Mouse (Mus musculus) MEL (cell line): ENCODE data around the gene Artn. TPM values are rescaled to one million over a fixed set of nuclear protein-coding genes. Genes with fewer than 3 reads are reported as not detected.

Experiments used
- DNase-seq: peaks from one replicate; pipeline ENCODE4 v3.0.0; 2011; ENCODE audit warnings: low read depth, low spot score
- H3K27ac ChIP-seq: 2 replicates; pipeline ENCODE4 v1.5.1; 2012; ENCODE audit warnings: low read depth, mild to moderate bottlenecking, control low read depth, low read length, moderate library complexity; ENCODE audit not compliant: control insufficient read depth
- H3K27me3 ChIP-seq, 2 experiments: fragments of 150-350 bp in 1 of 2; sonication (generic) in 1 of 2; 2 replicates each; pipeline ENCODE4 v1.6.1; 2012; ENCODE audit warnings: low read length in 2 of 2, mild to moderate bottlenecking in 2 of 2, improper control_type of control experiment in 1 of 2, moderate library complexity in 1 of 2; ENCODE audit not compliant: insufficient read depth in 2 of 2, control insufficient read depth in 1 of 2
- H3K36me3 ChIP-seq, 2 experiments: 2 replicates each; pipeline ENCODE4 v1.6.1; 2012 to 2014; ENCODE audit warnings: low read length in 2 of 2, improper control_type of control experiment in 1 of 2, inconsistent platforms in 1 of 2, mild to moderate bottlenecking in 1 of 2; ENCODE audit not compliant: insufficient read depth in 2 of 2, control insufficient read depth in 1 of 2
- H3K4me1 ChIP-seq, 2 experiments: fragments of 150-350 bp in 1 of 2; sonication (generic) in 1 of 2; 2 replicates each; pipeline ENCODE4 v1.6.1; 2012; ENCODE audit warnings: low read length in 2 of 2, improper control_type of control experiment in 1 of 2, mild to moderate bottlenecking in 1 of 2; ENCODE audit not compliant: insufficient read depth in 2 of 2, control insufficient read depth in 1 of 2
- H3K4me3 ChIP-seq, 2 experiments: fragments of 150-350 bp in 1 of 2; sonication (generic) in 1 of 2; 2 replicates each; pipeline ENCODE4 v1.5.1; 2012; ENCODE audit warnings: low read depth in 2 of 2, low read length in 2 of 2, mild to moderate bottlenecking in 2 of 2, moderate library complexity in 2 of 2, control low read depth in 1 of 2, improper control_type of control experiment in 1 of 2; ENCODE audit not compliant: control insufficient read depth in 1 of 2, insufficient read depth in 1 of 2
- H3K79me2 ChIP-seq: 2 replicates; pipeline ENCODE4 v1.6.1; 2012; ENCODE audit warnings: mild to moderate bottlenecking, low read length, moderate library complexity; ENCODE audit not compliant: control insufficient read depth, poor library complexity, insufficient read depth
- H3K9ac ChIP-seq: 2 replicates; pipeline ENCODE4 v1.6.1; 2012; ENCODE audit warnings: low read depth, mild to moderate bottlenecking, control low read depth, low read length, moderate library complexity; ENCODE audit not compliant: control insufficient read depth, poor library complexity, severe bottlenecking
- H3K9me3 ChIP-seq: fragments of 150-350 bp; sonication (generic); replicated peaks from 2 replicates; pipeline ENCODE4 v1.6.1; 2012; ENCODE audit warnings: mild to moderate bottlenecking, low read length, improper control_type of control experiment, moderate library complexity; ENCODE audit not compliant: insufficient read depth
- CHD1 ChIP-seq: IDR thresholded peaks from 2 replicates; pipeline ENCODE4 v1.6.1; 2012; ENCODE audit warnings: low read depth, mild to moderate bottlenecking, inconsistent platforms, low read length, improper control_type of control experiment
- CHD2 ChIP-seq: IDR thresholded peaks from 2 replicates; pipeline ENCODE4 v1.6.1; 2011; ENCODE audit warnings: low read length, improper control_type of control experiment
- CTCF ChIP-seq, 3 experiments: IDR thresholded peaks in 2 of 3; conservative IDR thresholded peaks in 1 of 3; 2 replicates each; pipeline ENCODE4 v1.5.1; 2011 to 2012; ENCODE audit warnings: low read length in 3 of 3, low read depth in 2 of 3, mild to moderate bottlenecking in 2 of 3, improper control_type of control experiment in 1 of 3, inconsistent platforms in 1 of 3, mixed read lengths in 1 of 3, moderate library complexity in 1 of 3; ENCODE audit not compliant: control insufficient read depth in 1 of 3, insufficient read depth in 1 of 3, poor library complexity in 1 of 3, severe bottlenecking in 1 of 3
- E2F4 ChIP-seq: IDR thresholded peaks from 2 replicates; pipeline ENCODE4 v1.6.1; 2011; ENCODE audit warnings: low read depth, low read length, improper control_type of control experiment, borderline replicate concordance
- EP300 ChIP-seq, 2 experiments: IDR thresholded peaks; 2 replicates each; pipeline ENCODE4 v1.6.1; 2011; ENCODE audit warnings: improper control_type of control experiment in 2 of 2, low read length in 2 of 2, low read depth in 1 of 2, mild to moderate bottlenecking in 1 of 2
- ETS1 ChIP-seq: IDR thresholded peaks from 2 replicates; pipeline ENCODE4 v1.6.1; 2012; ENCODE audit warnings: low read depth, mild to moderate bottlenecking, inconsistent platforms, low read length, improper control_type of control experiment, moderate library complexity
- GABPA ChIP-seq: IDR thresholded peaks from 2 replicates; pipeline ENCODE4 v1.6.1; 2012; ENCODE audit warnings: low read depth, mild to moderate bottlenecking, inconsistent platforms, low read length, improper control_type of control experiment, moderate library complexity
- GATA1 ChIP-seq: IDR thresholded peaks from 2 replicates; pipeline ENCODE4 v1.6.1; 2011; ENCODE audit warnings: low read depth, low read length, improper control_type of control experiment
- HCFC1 ChIP-seq: IDR thresholded peaks from 2 replicates; pipeline ENCODE4 v1.6.1; 2012; ENCODE audit warnings: low read depth, mild to moderate bottlenecking, inconsistent platforms, low read length, improper control_type of control experiment, moderate library complexity
- JUND ChIP-seq: IDR thresholded peaks from 2 replicates; pipeline ENCODE4 v1.6.1; 2011; ENCODE audit warnings: low read depth, mild to moderate bottlenecking, improper control_type of control experiment, low read length
- MAFK ChIP-seq: IDR thresholded peaks from 2 replicates; pipeline ENCODE4 v1.6.1; 2011; ENCODE audit warnings: low read depth, mild to moderate bottlenecking, low read length, improper control_type of control experiment, borderline replicate concordance
- MAX ChIP-seq: IDR thresholded peaks from 2 replicates; pipeline ENCODE4 v1.6.1; 2011; ENCODE audit warnings: low read length, improper control_type of control experiment
- MEF2A ChIP-seq: IDR thresholded peaks from 2 replicates; pipeline ENCODE4 v1.6.1; 2014; ENCODE audit warnings: low read depth, mild to moderate bottlenecking, inconsistent platforms, low read length, improper control_type of control experiment; ENCODE audit not compliant: poor library complexity, insufficient replicate concordance, severe bottlenecking; ENCODE audit errors: extremely low read depth
- MYB ChIP-seq: IDR thresholded peaks from 2 replicates; pipeline ENCODE4 v1.6.1; 2011; ENCODE audit warnings: mild to moderate bottlenecking, low read depth, low read length, improper control_type of control experiment
- NELFE ChIP-seq: IDR thresholded peaks from 2 replicates; pipeline ENCODE4 v1.6.1; 2011; ENCODE audit warnings: low read depth, low read length, improper control_type of control experiment
- POLR2A ChIP-seq, 2 experiments: IDR thresholded peaks; 2 replicates each; pipeline ENCODE4 v1.6.1; 2011 to 2012; ENCODE audit warnings: low read length in 2 of 2, mild to moderate bottlenecking in 2 of 2, control low read depth in 1 of 2, improper control_type of control experiment in 1 of 2, low read depth in 1 of 2, moderate library complexity in 1 of 2; ENCODE audit not compliant: control insufficient read depth in 1 of 2, insufficient read depth in 1 of 2, poor library complexity in 1 of 2
- POLR2AphosphoS2 ChIP-seq: IDR thresholded peaks from 2 replicates; pipeline ENCODE4 v1.6.1; 2011; ENCODE audit warnings: low read length, improper control_type of control experiment
- RAD21 ChIP-seq: IDR thresholded peaks from 2 replicates; pipeline ENCODE4 v1.6.1; 2011; ENCODE audit warnings: mild to moderate bottlenecking, low read depth, low read length, improper control_type of control experiment
- RCOR1 ChIP-seq: IDR thresholded peaks from 2 replicates; pipeline ENCODE4 v1.6.1; 2012; ENCODE audit warnings: low read depth, mild to moderate bottlenecking, inconsistent platforms, low read length, improper control_type of control experiment
- SIN3A ChIP-seq: IDR thresholded peaks from 2 replicates; pipeline ENCODE4 v1.6.1; 2012; ENCODE audit warnings: low read length, improper control_type of control experiment, inconsistent platforms
- TAL1 ChIP-seq: IDR thresholded peaks from 2 replicates; pipeline ENCODE4 v1.6.1; 2012; ENCODE audit warnings: mild to moderate bottlenecking, inconsistent platforms, low read length, moderate library complexity, mixed read lengths
- TBP ChIP-seq: IDR thresholded peaks from 2 replicates; pipeline ENCODE4 v1.8.0; 2011; ENCODE audit warnings: low read depth, low read length, improper control_type of control experiment
- TCF12 ChIP-seq: IDR thresholded peaks from 2 replicates; pipeline ENCODE4 v1.6.1; 2014; ENCODE audit warnings: low read depth, mild to moderate bottlenecking, inconsistent platforms, low read length, improper control_type of control experiment, moderate library complexity
- ZKSCAN1 ChIP-seq: IDR thresholded peaks from 2 replicates; pipeline ENCODE4 v1.6.1; 2012; ENCODE audit warnings: low read depth, mild to moderate bottlenecking, inconsistent platforms, low read length, improper control_type of control experiment, moderate library complexity
- ZMIZ1 ChIP-seq: IDR thresholded peaks from 2 replicates; pipeline ENCODE4 v1.6.1; 2012; ENCODE audit warnings: low read depth, mild to moderate bottlenecking, inconsistent platforms, low read length, improper control_type of control experiment, moderate library complexity
- ZNF384 ChIP-seq: IDR thresholded peaks from 2 replicates; pipeline ENCODE4 v1.6.1; 2012; ENCODE audit warnings: low read depth, mild to moderate bottlenecking, inconsistent platforms, low read length, improper control_type of control experiment
- polyA plus RNA-seq, 2 experiments: library from polyadenylated mRNA; stranded (reverse) in 1 of 2; unstranded in 1 of 2; fragments of >175 nt in 1 of 2; fragments of >200 nt in 1 of 2; gene quantifications; 2 replicates each; pipeline versions ENCODE4 v1.2.1 to v1.2.4; 2012; ENCODE audit warnings: low replicate concordance in 2 of 2, low read depth in 1 of 2; ENCODE audit not compliant: insufficient read length in 2 of 2, insufficient read depth in 1 of 2, missing spikeins in 1 of 2
- total RNA-seq: library from RNA; depleted of rRNA; stranded (reverse); fragments of 300-350 nt; gene quantifications from 2 replicates; pipeline ENCODE4 v1.2.3, GENCODE M21; 2012

Gene Artn
- total and polyA plus RNA-seq, 3 experiments: 0.08 to 0.21 TPM; not detected in 1

DNA sequence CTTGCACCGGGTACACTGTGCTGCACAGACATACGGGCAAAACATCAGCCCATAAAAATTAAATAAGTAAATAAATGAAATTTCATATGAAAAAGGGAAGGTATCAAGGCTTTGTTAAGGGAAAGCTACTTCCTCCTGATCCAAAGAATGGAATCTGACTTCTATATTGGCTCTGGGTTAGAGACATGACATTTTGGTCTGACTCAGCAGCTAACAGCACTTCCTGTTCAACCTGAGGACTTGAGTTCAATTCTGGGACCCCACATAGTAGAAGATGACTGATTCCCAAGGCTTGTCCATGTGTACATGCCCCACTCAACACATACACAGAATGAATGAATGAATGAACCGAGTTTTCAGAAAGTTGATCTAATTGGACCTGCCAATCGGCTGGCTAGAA, 11.7 kb downstream of the Artn start:
- Histone ChIP-seq H3K9me3 (no peaks in the 10 kb centered on the region), H3K4me3 (peak overlapping the region; percentile 34 to 42), H3K79me2 (peaks cover 20% of the 10 kb centered on the region), H3K4me1 (peaks cover 16 to 45% of the 10 kb centered on the region in 2 experiments), H3K9ac (peak overlapping the region; percentile 61), H3K27ac (peak overlapping the region; percentile 80), H3K36me3 (peaks cover 0 to 38% of the 10 kb centered on the region in 2 experiments; a peak in 2 of 4 replicates), H3K27me3 (no peaks in the 10 kb centered on the region)
- TF ChIP-seq MAFK (peak; percentile 73; the same call in 1 of the 2 replicates), CHD1 (peak; percentile 63; the same call in 1 of the 2 replicates), ETS1 (peak; percentile 5; the same call in 1 of the 2 replicates), MYB (no peak), ZMIZ1 (no peak), NELFE (0 out of 2 replicates have a peak, but pooled peaks have one; percentile 12), E2F4 (no peak), MAX (0 out of 2 replicates have a peak, but pooled peaks have one; percentile 9)
- DNase-seq: peak; percentile 67

DNA sequence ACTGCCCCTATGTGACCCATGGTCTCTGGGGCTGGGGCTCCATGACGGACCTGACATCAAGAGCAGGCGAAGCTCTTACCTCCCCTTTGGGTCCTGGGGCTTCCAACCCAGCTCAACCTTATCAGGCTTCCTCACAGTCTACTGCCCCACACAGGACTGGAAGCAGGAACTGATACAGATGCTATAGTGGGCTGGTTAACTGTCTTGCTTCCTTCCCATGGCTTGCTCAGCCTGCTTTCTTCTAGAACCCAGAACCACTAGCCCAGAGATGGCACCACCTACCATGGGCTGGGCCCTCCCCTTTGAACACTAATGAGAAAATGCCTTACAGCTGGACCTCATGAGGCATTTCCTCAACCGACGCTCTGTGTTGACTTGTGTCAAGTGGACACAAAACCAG, 12.2 kb downstream of the Artn start:
- Histone ChIP-seq H3K9me3 (no peaks in the 10 kb centered on the region), H3K4me3 (peak overlapping the region; percentile 34 to 42; a peak in 3 of 4 replicates), H3K27me3 (no peaks in the 10 kb centered on the region), H3K79me2 (peaks cover 25% of the 10 kb centered on the region), H3K4me1 (peaks cover 16 to 46% of the 10 kb centered on the region in 2 experiments), H3K36me3 (peaks cover 0 to 38% of the 10 kb centered on the region in 2 experiments; a peak in 2 of 4 replicates), H3K27ac (peak overlapping the region; percentile 80), H3K9ac (peak overlapping the region; percentile 61)
- TF ChIP-seq MAFK (no peak), HCFC1 (no peak), CHD2 (no peak), CTCF (IDR thresholded peaks at IDR 0.05 in 2 of 3, conservative IDR thresholded peaks at IDR 0.05 in 1 of 3; ENCODE audit: control insufficient read depth in 1 of 3, insufficient read depth in 1 of 3, low read depth in 2 of 3, low read length in 3 of 3, poor library complexity in 1 of 3, severe bottlenecking in 1 of 3) (no peak), ZKSCAN1 (no peak), ZNF384 (no peak), EP300 (IDR thresholded peaks at IDR 0.05; ENCODE audit: low read depth in 1 of 2, low read length in 2 of 2) (peak in 1 of 2 experiments; percentile 50; a peak in 2 of 4 replicates), ZMIZ1 (no peak), MEF2A (no peak), SIN3A (0 out of 2 replicates have a peak, but pooled peaks have one; percentile 29), TCF12 (no peak), JUND (no peak), TBP (peak; percentile 81), TAL1 (peak; percentile 47; the same call in 1 of the 2 replicates), RAD21 (no peak), POLR2AphosphoS2 (no peak), ETS1 (0 out of 2 replicates have a peak, but pooled peaks have one; percentile 33), E2F4 (no peak), GATA1 (peak; percentile 62), RCOR1 (no peak), GABPA (no peak), POLR2A (IDR thresholded peaks at IDR 0.05; ENCODE audit: control insufficient read depth in 1 of 2, insufficient read depth in 1 of 2, low read depth in 1 of 2, low read length in 2 of 2, poor library complexity in 1 of 2) (no peak; a peak in 1 of 4 replicates), CHD1 (no peak)
- DNase-seq: peak; percentile 76
